Mouse (Mus musculus) Patski (cell line): ENCODE measurements at regions not wholly inside any gene's neighbourhood (a gene's known extent, or its start where the extent isn't known, plus 50 kb on each side); places are given as distances from the start of the nearest gene placed in this dataset.

Experiments
- ATAC-seq: fragments of 100-300 bp; one replicate; pipeline ENCODE4 v1.8.0; 2021
- CTCF ChIA-PET: fragments of 350-600 bp; sonication (Branson Sonifier 250); formaldehyde crosslinking; loops from one replicate; lab custom pipeline; 2022; ENCODE audit warnings: inconsistent platforms; lab: Charles Lee
- POLR2A ChIA-PET: fragments of 350-600 bp; sonication (Branson Sonifier 250); formaldehyde crosslinking; loops from one replicate; lab custom pipeline; 2022; ENCODE audit warnings: antibody characterized with exemption, inconsistent platforms; lab: Charles Lee
- DNase-seq: peaks from one replicate; pipeline ENCODE4 v3.0.0-alpha.2; 2011; ENCODE audit warnings: low read depth, low spot score
- H3K27me3 ChIP-seq: fragments of 371-371 bp; one replicate; pipeline ENCODE4 v1.5.1; 2021
- CTCF ChIP-seq: fragments of 100-300 bp; IDR thresholded peaks from one replicate; pipeline ENCODE4 v1.5.1; 2021
- in situ Hi-C: fragments of 300-500 bp; cut with MboI; formaldehyde crosslinking; loops from 3 replicates; pipeline ENCODE4 v1.11.1; 2018; ENCODE audit warnings: low pct_unique_long_range_greater_than_20kb, mixed read lengths

- ATAC-seq: no peak
- in situ Hi-C loops: no loop called here
- POLR2A ChIA-PET: no interaction called here
Observed at GRCm38 (mm10) chr14:46530452-46530851, 140.0 kb upstream of the Bmp4 start.

GRCm38 (mm10) chr14:46529086-46529715 lies 138.7 kb upstream of the Bmp4 start:
- DNase-seq (no peak), ATAC-seq (no peak)
- ChIA-PET CTCF (no interaction called here), POLR2A (no interaction called here)
- no peak for TF ChIP-seq CTCF
- in situ Hi-C loops: no loop called here
- no peaks in the 10 kb centered on the region for H3K27me3 ChIP-seq

More at GRCm38 (mm10) chr14:46530452-46530851, 140.0 kb upstream of the Bmp4 start:
- CTCF ChIA-PET: no interaction called here
- TF ChIP-seq CTCF: no peak
- H3K27me3 ChIP-seq: no peaks in the 10 kb centered on the region
- DNase-seq: no peak

- H3K27me3 ChIP-seq: no peaks in the 10 kb centered on the region
- POLR2A ChIA-PET: interaction anchor here (0.6 to 0.7 kb wide), 2 partner anchors 72 to 76 kb away, joined by 3 to 5 read pairs; no protein-coding TSS in a partner anchor
- in situ Hi-C loops: no loop called here
- DNase-seq (no peak), ATAC-seq (peak; percentile 71)
- CTCF ChIA-PET: interaction anchor here (1.4 to 1.5 kb wide), 2 partner anchors 15 to 523 kb away, joined by 4 read pairs; no protein-coding TSS in a partner anchor
- no peak for TF ChIP-seq CTCF
Observed at GRCm38 (mm10) chr14:46517258-46517657, 126.8 kb upstream of the Bmp4 start.

DNA sequence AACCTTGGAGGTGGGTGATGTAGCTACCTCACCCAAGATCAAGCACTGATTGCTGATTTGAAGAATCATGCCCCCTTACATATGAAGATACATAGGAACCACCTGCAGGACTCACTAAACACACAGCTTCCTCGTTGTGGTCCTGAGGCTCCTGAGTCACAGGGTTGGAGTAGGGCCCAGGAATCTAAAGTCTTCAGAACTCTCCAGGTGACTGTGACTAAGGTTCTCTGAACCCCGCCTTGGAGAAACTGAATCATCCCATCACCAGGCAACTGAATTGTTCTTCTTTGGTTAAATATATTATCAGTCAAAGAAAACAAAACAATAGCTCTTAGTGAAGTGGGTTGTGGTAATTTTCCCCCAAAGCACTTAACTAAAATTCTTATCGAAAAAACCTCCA lies 125.8 kb upstream of the Bmp4 start:
- ATAC-seq (no peak), DNase-seq (no peak)
- ChIA-PET POLR2A (no interaction called here), CTCF (interaction anchor here (1.1 to 1.5 kb wide), 3 partner anchors 14 to 522 kb away, joined by 4 read pairs; no protein-coding TSS in a partner anchor)
- no peak for TF ChIP-seq CTCF
- in situ Hi-C loops: no loop called here
- no peaks in the 10 kb centered on the region for H3K27me3 ChIP-seq

DNA sequence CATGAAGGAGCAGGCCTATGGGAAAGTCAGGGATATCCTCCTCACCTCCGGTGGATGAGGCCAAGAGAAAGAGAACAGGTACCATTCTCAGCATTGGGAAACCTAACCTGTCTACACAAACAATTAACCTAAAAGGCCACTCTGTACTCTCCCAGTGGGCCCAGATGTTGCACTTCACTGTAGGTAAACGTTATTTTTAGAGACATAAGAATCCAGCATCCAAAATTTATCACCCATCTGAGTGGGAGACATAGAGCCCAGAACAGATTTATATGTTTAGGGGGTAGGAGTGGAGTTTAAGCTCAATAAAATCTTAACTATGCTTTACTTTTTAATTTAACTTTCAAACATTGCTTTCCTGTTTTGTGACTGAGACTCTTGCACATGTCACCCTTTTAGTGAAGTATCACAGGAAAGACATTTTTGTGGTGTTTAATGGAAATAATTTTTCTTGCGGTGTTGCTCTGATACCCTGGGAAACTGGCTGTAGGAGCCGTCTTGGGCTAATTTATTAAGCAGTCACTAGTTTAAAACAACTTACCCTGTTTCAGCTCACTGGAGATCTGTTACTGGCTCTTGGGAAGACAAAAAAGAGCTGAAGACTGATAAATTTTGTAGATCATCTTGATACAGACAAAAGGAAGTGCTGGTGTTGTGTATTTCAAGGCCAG lies 123.9 kb upstream of the Bmp4 start:
- no peaks in the 10 kb centered on the region for H3K27me3 ChIP-seq
- CTCF ChIA-PET: interaction anchor here (0.7 kb wide), 1 partner anchor 34 kb away, joined by 3 read pairs; no protein-coding TSS in a partner anchor
- in situ Hi-C loops: no loop called here
- DNase-seq (no peak), ATAC-seq (no peak)
- TF ChIP-seq CTCF: no peak
- POLR2A ChIA-PET: no interaction called here

DNA sequence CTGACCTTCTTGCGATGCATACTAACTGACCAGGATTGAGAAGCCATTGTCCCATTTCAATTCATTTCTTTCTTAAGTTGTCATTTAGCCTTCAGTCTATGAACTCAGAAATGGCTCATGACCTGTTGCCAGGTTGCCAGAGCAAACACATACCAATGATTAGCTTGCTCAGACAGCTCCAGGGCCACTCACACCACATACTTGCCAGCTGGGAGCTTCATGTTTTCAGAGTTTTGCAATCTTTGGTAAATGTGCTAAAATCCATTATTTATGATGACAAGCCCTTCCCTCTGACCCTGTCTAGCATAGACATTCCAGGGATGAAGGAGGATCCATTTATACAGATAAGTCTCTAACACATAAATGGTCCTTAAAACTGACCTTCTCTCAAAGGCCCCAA lies 121.6 kb upstream of the Bmp4 start:
- CTCF ChIA-PET: interaction anchor here (0.9 kb wide), 1 partner anchor 9 kb away, joined by 3 read pairs; no protein-coding TSS in a partner anchor
- DNase-seq (no peak), ATAC-seq (no peak)
- no peaks in the 10 kb centered on the region for H3K27me3 ChIP-seq
- POLR2A ChIA-PET: interaction anchor here (0.5 kb wide), 1 partner anchor 48 kb away, joined by 3 read pairs; no protein-coding TSS in a partner anchor
- no peak for TF ChIP-seq CTCF
- in situ Hi-C loops: no loop called here

DNA sequence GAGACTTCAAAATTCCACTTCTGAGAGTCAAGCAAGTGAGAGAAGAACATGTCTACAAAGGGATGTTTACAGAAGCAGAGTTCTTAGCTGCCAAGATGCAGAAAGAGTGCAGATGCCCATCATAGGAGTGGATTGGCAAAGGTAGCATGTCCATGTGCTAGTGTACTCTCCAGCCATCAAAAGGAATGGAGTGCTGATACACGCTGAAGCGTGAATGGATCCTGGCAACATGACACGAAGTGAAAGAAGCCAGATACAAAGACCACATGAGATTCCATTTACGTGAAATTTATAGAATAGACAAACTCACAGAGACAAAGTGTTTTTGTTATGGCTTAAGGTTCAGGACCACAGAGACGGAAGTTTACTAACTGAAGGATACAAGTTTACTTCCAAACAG lies 118.4 kb upstream of the Bmp4 start:
- in situ Hi-C loops: no loop called here
- no peaks in the 10 kb centered on the region for H3K27me3 ChIP-seq
- no peak for ATAC-seq
- ChIA-PET CTCF (no interaction called here), POLR2A (interaction anchor here (0.6 kb wide), 1 partner anchor 590 kb away, joined by 3 read pairs; no protein-coding TSS in a partner anchor)
- DNase-seq: no peak
- TF ChIP-seq CTCF: no peak

GRCm38 (mm10) chr14:46505266-46505665 lies 114.8 kb upstream of the Bmp4 start:
- DNase-seq: no peak
- ChIA-PET POLR2A (no interaction called here), CTCF (no interaction called here)
- no peaks in the 10 kb centered on the region for H3K27me3 ChIP-seq
- TF ChIP-seq CTCF: peak; percentile 52
- in situ Hi-C loops: no loop called here
- ATAC-seq: no peak

GRCm38 (mm10) chr14:46491601-46492000 lies 101.1 kb upstream of the Bmp4 start:
- H3K27me3 ChIP-seq: no peaks in the 10 kb centered on the region
- POLR2A ChIA-PET: no interaction called here
- in situ Hi-C loops: no loop called here
- TF ChIP-seq CTCF: no peak
- DNase-seq (no peak), ATAC-seq (no peak)
- CTCF ChIA-PET: no interaction called here

DNA sequence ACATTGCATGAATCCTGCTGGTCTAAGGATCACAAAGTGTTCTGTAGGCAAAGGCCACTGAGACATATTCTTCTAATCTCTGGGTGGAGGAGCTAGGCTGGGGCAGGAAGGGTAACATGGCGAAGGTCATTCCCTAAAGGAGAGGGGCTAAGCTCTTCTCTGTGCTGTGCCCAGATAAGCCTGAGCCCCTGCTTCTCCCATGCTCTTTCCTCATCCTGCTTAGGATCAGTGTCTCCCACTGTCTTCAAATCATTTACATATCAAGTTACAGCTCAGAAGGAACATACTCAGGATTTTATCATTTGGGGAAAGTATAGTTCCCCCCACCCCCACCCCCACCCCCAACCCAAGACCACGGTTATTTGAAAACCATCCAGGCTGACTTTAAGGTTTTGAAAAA lies 100.7 kb upstream of the Bmp4 start:
- CTCF ChIA-PET: no interaction called here
- H3K27me3 ChIP-seq: no peaks in the 10 kb centered on the region
- POLR2A ChIA-PET: no interaction called here
- DNase-seq: no peak
- in situ Hi-C loops: no loop called here
- TF ChIP-seq CTCF: no peak
- no peak for ATAC-seq

DNA sequence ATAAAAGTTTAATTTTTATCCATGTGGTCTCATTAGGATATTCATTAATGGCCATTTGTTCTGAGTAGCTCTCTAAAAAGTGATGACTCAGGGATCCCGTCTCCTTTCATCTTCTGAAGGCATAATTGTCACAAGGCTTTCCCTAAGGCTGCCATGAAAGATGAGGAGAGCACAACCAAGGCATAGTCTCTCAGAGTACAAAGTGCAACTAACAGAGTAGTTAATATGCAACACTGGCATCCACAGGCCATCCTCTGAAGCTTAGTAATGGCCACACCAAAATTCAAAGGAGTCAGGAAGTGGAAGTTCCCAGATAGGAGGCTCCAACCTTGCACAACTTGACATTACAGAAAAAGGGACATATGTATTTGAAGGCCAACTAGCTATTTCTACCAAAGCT lies 97.1 kb upstream of the Bmp4 start:
- no peak for DNase-seq
- in situ Hi-C loops: no loop called here
- TF ChIP-seq CTCF: no peak
- no peaks in the 10 kb centered on the region for H3K27me3 ChIP-seq
- ChIA-PET POLR2A (no interaction called here), CTCF (interaction anchor here (0.9 kb wide), 1 partner anchor 18 kb away, joined by 4 read pairs; no protein-coding TSS in a partner anchor)
- no peak for ATAC-seq
